Mouse (Mus musculus): Measurements from ENCODE around the gene Asb18.

DNA sequence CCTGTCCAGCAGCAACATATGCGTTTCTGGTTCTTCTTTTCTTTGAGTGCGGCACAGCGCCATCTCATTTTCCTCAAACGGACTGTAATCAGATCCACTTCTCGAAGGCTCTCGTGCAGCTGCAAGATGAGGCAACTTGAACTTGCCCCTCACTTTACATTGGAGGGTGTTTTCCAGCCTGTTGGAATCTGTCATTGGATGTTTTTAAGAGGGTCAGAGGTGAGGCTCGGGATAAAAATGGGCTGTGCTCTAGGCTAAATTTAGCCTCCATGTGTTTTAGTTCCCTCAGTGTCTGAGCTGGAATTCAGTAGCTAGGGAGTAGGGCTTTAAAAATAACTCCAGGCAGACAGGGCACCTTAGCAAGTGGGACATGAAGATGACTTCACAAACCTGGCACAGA lies 16.4 kb downstream of the Asb18 start:
- TF ChIP-seq CTCF (IDR thresholded peaks at IDR 0.05; ENCODE audit: insufficient read depth, low read depth, low read length), result no peak
- no peak for TF ChIP-seq POLR2A (IDR thresholded peaks at IDR 0.05; ENCODE audit: insufficient read depth, low read depth, low read length)

Data from olfactory bulb, adult 2 months (tissue).